Mouse (Mus musculus) bone marrow, adult 2 months (tissue): ENCODE results near the gene Lrrc74a.

ENCODE experiments used
- CTCF ChIP-seq: fragments of 200-500 bp; IDR thresholded peaks from 2 replicates; pipeline ENCODE4 v1.5.1; 2011; ENCODE audit warnings: low read length, control low read depth; ENCODE audit not compliant: control insufficient read depth, insufficient read depth
- POLR2A ChIP-seq: fragments of 200-500 bp; IDR thresholded peaks from 2 replicates; pipeline ENCODE4 v1.6.1; 2011; ENCODE audit warnings: low read depth, mild to moderate bottlenecking, control low read depth, low read length, borderline replicate concordance; ENCODE audit not compliant: control insufficient read depth

- TF ChIP-seq POLR2A (no peak), CTCF (no peak)
These were observed 46.1 kb upstream of the Lrrc74a start for GRCm38 (mm10) chr12:86687971-86688573.
